Mouse (Mus musculus) megakaryocyte, embryonic 14.5 days (primary cell): ENCODE results near the gene Fbxo22.

Source experiments
- FLI1 ChIP-seq: IDR thresholded peaks from 2 replicates; pipeline ENCODE4 v1.6.1; 2012; ENCODE audit warnings: low read length, inconsistent platforms, mixed read lengths
- GATA1 ChIP-seq: IDR thresholded peaks from 3 replicates; pipeline ENCODE4 v1.6.1; 2012; ENCODE audit warnings: mixed read lengths, low read length, inconsistent platforms, borderline replicate concordance

- no peak for TF ChIP-seq GATA1
- no peak for TF ChIP-seq FLI1
Observed at GRCm38 (mm10) chr9:55243280-55243679, 34.6 kb downstream of the Fbxo22 start.
